Mouse (Mus musculus) R1 (cell line): ENCODE results near the gene Btbd3.
A peak's percentile ranks its signal among the peaks of the same experiment; 100 is the strongest.

Source experiments
- DNase-seq: peaks from one replicate; pipeline ENCODE4 v3.0.0-alpha.2; 2018; ENCODE audit warnings: low read depth, low spot score

Btbd3 gene

GRCm38 (mm10) chr2:138388591-138388990 lies 132.2 kb downstream of the Btbd3 start:
- DNase-seq, result no peak

- DNase-seq, result no peak
These were observed 146.7 kb downstream of the Btbd3 start for GRCm38 (mm10) chr2:138403046-138403445.

GRCm38 (mm10) chr2:138405753-138406528 lies 149.6 kb downstream of the Btbd3 start:
- DNase-seq, result peak; percentile 12

- no peak for DNase-seq
These were observed 150.3 kb downstream of the Btbd3 start for GRCm38 (mm10) chr2:138406703-138407102.

DNA sequence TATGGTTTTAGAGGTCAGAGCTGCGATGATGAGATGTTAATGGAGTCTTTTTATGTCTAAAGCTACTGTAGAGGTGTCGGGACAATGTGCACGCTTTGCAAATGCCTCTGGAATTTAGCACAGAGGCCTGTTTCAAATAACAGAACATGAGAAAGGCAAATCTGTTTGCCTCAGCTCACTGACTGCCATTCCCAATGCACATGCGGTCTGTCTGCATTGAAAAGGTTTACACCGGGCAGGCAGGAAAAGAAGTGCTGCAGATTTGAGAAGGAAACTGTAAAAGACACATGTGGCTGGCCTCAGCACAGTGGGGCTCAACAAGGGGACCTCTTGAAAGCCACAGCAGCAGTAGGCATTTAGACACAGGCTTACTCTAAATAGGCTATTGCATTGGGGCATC lies 156.2 kb downstream of the Btbd3 start:
- peak; percentile 10 for DNase-seq

DNA sequence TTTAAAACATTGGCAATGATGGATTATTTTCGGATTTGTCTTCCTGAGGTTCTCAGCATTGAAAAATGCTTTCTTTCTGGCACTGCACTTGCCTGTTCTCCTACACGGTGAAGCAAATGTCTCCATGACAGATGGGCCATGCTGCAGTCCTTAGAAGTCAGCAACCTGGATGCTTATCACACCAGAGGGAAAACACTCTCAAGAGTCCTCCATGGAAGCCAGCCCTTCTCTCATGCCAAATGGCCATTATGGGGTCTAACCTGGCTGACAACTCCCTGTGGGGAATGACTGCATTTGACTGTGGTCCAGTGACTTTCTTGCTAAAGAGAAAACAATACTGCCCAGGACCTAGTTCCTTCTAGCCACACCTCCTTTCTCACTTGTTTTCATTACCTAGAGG lies 166.0 kb downstream of the Btbd3 start:
- no peak for DNase-seq

- peak; percentile 65 for DNase-seq
These were observed 175.6 kb downstream of the Btbd3 start for GRCm38 (mm10) chr2:138431991-138432390.

DNA sequence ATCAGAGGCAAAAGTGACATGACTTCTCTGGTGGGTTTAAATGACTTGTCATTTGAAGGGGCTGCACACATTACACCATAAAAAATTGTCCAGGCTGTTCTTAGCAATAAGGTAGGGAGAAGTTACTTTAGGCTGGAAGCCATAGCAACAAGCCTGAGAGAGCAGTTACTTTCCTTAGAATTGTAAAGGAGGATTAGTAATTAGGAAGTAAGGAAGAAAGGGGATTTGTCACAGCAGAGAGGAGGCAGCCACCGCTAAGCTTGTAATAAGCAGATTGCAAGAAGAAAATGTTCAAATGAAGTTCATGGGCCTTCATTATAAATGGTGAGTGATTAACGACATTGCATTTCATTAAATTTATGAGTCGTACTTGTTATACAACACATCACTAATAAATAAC lies 190.1 kb downstream of the Btbd3 start:
- no peak for DNase-seq

DNA sequence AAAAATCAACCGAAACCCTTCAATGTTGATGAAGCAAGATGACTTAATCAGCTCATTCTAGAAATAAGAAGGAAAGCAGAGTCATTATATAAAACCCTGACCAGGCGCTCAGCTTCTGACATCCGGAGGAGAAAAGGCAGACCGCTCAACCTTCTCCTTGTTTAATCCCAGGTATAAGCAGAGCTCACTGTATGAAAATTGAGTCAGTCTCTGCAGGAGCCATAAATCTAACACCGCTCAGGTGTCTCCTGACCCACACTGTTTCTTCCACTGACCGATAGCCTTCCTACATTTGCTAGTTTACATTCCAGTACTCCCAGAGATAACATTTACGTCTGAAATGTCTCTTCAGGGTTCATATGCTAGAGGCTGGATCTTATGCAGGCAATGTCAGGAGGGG lies 190.6 kb downstream of the Btbd3 start:
- no peak for DNase-seq

- no peak for DNase-seq
These were observed 191.3 kb downstream of the Btbd3 start for GRCm38 (mm10) chr2:138447681-138448080.

DNA sequence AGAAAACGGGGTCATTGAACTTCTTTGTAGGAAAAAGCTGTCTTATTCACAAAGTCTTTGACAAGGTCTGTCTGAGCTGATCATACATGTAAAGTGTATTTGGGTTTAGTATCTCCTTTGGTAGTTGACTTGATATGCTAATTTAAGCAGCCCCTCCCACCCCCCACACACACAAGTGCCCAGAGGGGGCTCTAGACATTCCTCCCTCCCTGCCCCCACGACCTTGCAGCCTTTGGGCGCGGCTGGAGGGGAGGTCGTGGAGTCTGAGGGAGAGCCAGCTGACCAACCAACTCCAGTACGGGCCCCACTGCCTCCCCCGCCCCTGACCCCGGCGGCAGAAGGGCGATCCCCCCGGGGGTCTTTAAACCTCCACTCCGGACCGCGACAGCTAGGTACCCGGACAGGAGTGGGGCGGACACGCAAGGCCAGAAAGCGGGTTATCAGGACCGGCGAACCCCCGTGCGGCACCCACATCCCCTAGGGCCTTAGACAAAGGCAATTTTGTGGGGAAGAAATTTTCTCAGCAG lies 211.7 kb downstream of the Btbd3 start:
- DNase-seq, result peak; percentile 31

DNA sequence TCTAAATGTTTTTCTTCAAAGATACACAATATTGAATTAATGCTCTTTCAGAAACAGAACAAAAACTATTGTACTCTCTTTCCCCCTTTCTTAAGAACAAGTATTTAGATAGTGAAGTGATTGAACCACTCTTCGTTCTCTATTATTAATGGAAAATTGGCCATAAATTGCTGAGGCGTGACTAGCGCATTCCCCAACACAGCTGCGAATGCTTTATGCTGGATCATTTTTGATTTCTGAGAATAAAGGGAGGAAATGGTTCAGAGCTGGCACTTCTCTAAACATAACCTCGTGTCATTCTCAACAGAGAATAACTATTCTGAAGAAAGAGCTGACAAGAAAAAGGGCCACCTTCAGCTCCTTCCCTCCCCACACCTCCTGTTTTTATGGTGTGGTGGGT lies 217.0 kb downstream of the Btbd3 start:
- no peak for DNase-seq

GRCm38 (mm10) chr2:138476486-138476885 lies 220.1 kb downstream of the Btbd3 start:
- DNase-seq, result no peak

DNA sequence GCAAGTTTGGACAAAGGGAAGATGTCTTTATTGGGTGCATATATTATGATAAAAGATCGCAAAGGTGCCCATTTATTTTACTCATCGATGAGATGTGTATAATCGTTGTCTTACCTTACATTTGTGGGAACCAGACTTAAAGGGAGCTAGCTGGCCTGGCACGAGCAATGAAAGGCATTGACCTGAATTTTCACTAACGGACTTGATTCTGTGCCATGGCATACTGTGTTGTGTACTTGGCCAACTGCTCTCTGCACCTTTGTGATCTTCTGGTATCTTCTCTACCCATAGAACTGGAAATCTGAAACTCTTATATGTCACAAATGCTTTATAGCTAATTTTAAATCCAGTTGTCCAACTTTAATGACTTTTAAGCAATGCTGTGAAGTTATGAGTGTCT lies 220.9 kb downstream of the Btbd3 start:
- DNase-seq, result no peak

DNA sequence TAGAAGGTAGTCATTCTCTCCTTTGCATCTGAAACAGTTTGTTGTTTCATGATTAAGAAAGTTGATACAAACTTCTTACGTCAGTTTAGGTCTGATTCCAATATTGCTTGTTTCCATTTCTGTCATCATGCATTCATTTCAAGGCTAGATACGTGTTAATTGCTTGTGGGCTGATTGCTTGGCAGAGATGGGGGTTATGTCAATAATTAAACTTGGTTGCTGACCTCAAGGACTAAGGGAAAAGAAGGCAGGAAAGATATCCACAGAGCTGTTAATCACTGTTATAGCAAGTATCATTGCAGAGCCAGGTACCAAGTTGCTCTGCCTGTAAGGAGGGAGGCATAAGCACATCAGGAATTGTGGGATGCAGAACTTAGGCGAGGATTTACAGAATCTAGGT lies 226.2 kb downstream of the Btbd3 start:
- no peak for DNase-seq

GRCm38 (mm10) chr2:138484871-138485270 lies 228.5 kb downstream of the Btbd3 start:
- DNase-seq, result no peak

DNA sequence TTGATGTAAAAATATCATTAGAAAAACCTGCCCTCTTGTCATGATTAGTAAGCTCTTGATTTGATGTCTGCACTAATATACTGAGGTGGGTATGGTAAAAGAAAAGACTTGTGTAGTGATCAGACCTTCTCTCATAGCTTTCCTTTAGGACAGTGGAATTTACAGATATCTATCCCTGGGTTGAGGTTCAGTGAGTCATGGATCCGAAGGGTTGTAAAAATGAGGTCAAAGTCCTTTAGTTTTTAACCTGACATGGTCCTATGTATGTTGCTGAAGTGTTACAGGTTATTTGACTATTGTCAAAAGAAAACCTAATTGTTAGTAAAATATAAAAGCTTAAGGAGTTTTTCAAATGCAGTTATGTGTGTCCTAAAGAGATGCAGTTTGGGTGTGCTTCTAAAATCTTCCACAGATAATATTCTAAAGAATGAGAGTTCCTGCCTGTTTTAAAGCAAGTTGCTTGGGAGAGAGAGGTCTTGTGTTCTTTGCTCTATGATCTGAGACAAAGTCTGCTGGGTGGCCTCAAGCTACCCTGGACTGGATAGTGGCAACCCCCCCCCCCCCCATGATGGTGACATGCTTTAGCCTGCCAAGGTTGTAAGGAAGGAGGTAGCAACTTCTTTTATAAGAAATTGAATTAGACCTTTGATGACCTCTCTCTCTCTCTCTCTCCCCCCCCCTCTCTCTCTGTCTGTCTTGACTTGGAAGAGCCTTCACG lies 234.5 kb downstream of the Btbd3 start:
- DNase-seq, result no peak

- no peak for DNase-seq
These were observed 235.8 kb downstream of the Btbd3 start for GRCm38 (mm10) chr2:138492176-138492575.

- DNase-seq, result peak; percentile 1
These were observed 247.6 kb downstream of the Btbd3 start for GRCm38 (mm10) chr2:138503866-138504380.

DNA sequence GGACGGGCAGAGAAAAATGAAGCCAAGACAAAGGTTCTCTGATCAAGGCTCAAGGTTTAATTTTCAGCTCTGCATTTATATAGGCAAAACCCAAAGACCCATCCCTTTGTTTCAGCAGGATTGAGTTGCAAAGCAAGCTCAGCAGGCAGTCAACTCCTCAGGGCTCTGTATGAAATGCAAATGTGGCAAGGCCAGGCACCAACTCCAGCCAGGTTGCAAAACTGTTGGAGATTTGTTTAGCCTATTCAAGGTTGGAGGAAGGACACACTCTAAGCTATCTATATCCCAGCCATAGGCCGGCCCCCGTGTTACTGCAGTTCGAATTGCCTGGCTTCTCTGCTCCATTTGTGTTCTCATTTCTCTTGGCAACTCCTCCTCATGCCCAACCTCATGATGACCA lies 259.2 kb downstream of the Btbd3 start:
- peak; percentile 72 for DNase-seq

- no peak for DNase-seq
These were observed 272.1 kb downstream of the Btbd3 start for GRCm38 (mm10) chr2:138528461-138528860.

- DNase-seq, result no peak
These were observed 275.0 kb downstream of the Btbd3 start for GRCm38 (mm10) chr2:138531160-138531967.
